Mouse (Mus musculus) granulocyte monocyte progenitor cell, adult 5-6 weeks (primary cell): ENCODE measurements at regions not wholly inside any gene's neighbourhood (a gene's known extent, or its start where the extent isn't known, plus 50 kb on each side); places are given as distances from the start of the nearest gene placed in this dataset.

Source experiments
- ATAC-seq: replicated peaks from 2 replicates; pipeline ENCODE4 v1.8.0; 2016; ENCODE audit warnings: mild to moderate bottlenecking, moderate TSS enrichment, inconsistent platforms; ENCODE audit not compliant: poor library complexity, severe bottlenecking

GRCm38 (mm10) chr2:74363255-74363654, 216.0 kb downstream of the Lnpk start:
- no peak for ATAC-seq

GRCm38 (mm10) chr2:74354591-74354990, 224.6 kb downstream of the Lnpk start:
- no peak for ATAC-seq

GRCm38 (mm10) chr2:74349809-74350208, 229.4 kb downstream of the Lnpk start:
- ATAC-seq: no peak

GRCm38 (mm10) chr2:74306301-74306700, 272.9 kb downstream of the Lnpk start:
- ATAC-seq: no peak

GRCm38 (mm10) chr2:74300885-74301451, 278.3 kb downstream of the Lnpk start:
- ATAC-seq: no peak

GRCm38 (mm10) chr2:74300366-74300791, 278.9 kb downstream of the Lnpk start:
- ATAC-seq: peak; percentile 65; the same call in 1 of the 2 replicates

GRCm38 (mm10) chr2:74292641-74293040, 286.6 kb downstream of the Lnpk start:
- no peak for ATAC-seq

- ATAC-seq: no peak
These were observed 287.5 kb downstream of the Lnpk start for GRCm38 (mm10) chr2:74291416-74292396.

GRCm38 (mm10) chr2:74285624-74286023, 293.6 kb downstream of the Lnpk start:
- no peak for ATAC-seq

- ATAC-seq: no peak
These were observed 314.3 kb downstream of the Lnpk start for GRCm38 (mm10) chr2:74264963-74265362.

GRCm38 (mm10) chr2:74257034-74257781, 322.0 kb downstream of the Lnpk start:
- ATAC-seq: no peak

- ATAC-seq: no peak
These were observed 331.7 kb downstream of the Lnpk start for GRCm38 (mm10) chr2:74247521-74247920.

GRCm38 (mm10) chr2:74246631-74247030, 332.6 kb downstream of the Lnpk start:
- ATAC-seq: no peak

GRCm38 (mm10) chr2:74244203-74244602, 333.1 kb upstream of the Atp5g3 start:
- ATAC-seq: no peak

GRCm38 (mm10) chr2:74243801-74244200, 332.7 kb upstream of the Atp5g3 start:
- ATAC-seq: no peak

- ATAC-seq: no peak
These were observed 328.5 kb upstream of the Atp5g3 start for GRCm38 (mm10) chr2:74239586-74239985.

GRCm38 (mm10) chr2:74217437-74217836, 306.3 kb upstream of the Atp5g3 start:
- no peak for ATAC-seq

GRCm38 (mm10) chr2:74210210-74210609, 299.1 kb upstream of the Atp5g3 start:
- ATAC-seq: no peak

- ATAC-seq: no peak
These were observed 298.3 kb upstream of the Atp5g3 start for GRCm38 (mm10) chr2:74209421-74209917.

GRCm38 (mm10) chr2:74207440-74207839, 296.3 kb upstream of the Atp5g3 start:
- ATAC-seq: no peak

GRCm38 (mm10) chr2:74202776-74203175, 291.6 kb upstream of the Atp5g3 start:
- ATAC-seq: no peak
